Mouse (Mus musculus) thymus, postnatal 14 days (tissue): ENCODE results near the gene Scrn3.

Experiments used
- DNase-seq: peaks from one replicate; pipeline ENCODE4 v3.0.0; 2021

The Scrn3 gene

DNA sequence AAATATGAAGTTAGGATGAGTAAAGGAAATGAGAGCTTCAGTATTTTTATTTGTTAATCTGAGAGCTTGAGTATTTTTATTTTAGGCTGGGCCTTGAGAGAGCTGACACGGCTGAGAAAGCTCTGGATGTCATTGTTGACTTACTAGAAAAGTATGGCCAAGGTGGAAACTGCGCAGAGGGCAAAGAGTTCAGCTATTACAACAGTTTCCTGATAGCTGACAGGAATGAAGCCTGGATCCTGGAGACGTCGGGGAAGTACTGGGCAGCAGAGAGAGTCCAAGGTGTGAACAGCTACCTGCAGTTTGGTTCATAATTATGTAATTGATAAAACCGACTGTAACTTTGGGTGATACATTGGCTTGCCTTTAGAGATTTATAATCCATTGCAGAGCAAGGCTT lies 6.8 kb downstream of the Scrn3 start:
- no peak for DNase-seq

DNA sequence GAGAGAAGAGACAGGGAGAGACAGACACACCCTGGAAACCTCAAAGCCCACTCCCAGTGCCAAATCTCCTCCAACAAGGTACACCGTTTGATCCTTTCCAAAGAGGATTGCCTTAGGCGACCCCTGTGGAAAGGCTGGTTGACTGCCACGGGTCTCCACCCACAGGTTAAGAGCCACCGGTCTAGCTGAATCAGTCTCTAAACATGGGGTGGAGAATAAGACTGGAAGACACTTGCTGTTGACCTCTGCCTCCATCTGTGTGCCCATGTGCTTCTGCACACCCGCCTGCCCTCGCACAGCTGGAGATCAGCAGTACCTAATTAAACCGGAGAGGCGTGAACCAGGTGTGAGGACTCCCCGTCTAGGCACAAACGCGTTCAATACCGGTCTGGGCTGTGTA lies 10.6 kb downstream of the Scrn3 start:
- DNase-seq = no peak

DNA sequence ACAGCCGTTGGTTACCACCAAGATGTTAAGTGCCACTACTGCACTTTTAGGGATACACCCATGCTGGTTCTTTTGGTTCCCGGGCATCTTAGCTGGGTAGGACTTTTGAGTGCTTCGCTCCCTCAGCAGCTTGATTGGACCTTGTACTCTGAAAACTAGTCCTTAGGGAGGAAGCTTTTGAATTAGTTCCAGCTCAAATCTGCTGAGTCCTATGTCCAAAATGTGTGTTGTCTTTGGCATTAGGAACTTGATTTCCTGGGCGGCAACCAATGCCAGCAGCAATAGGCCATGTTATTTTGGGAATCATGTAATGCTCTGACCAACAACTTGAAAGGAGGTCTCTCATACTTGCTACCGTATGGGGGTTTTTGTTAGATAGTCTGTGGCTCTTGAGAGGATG lies 13.5 kb downstream of the Scrn3 start:
- DNase-seq = no peak

- no peak for DNase-seq
Observed at GRCm38 (mm10) chr2:73335949-73336348, 23.5 kb downstream of the Scrn3 start.

DNA sequence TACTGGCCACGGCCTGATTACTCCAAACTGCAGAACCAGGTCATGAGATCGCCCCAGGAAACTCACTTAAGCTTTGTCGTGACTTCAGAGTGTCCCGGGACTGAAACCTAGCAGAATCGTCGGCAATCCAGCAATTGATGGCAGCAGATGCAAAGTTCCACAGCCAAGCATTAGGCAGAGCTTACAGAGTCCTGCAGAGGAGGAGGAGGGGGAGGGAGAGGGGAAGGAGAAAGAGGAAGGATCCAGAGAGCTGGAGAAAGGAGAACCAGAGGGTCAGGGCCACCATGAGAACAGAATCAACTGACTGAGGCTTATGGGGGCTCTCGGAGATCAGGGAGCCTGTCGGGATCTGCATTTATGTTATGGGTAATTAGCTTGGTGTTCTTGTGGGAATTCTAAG lies 26.0 kb downstream of the Scrn3 start:
- DNase-seq = no peak

DNA sequence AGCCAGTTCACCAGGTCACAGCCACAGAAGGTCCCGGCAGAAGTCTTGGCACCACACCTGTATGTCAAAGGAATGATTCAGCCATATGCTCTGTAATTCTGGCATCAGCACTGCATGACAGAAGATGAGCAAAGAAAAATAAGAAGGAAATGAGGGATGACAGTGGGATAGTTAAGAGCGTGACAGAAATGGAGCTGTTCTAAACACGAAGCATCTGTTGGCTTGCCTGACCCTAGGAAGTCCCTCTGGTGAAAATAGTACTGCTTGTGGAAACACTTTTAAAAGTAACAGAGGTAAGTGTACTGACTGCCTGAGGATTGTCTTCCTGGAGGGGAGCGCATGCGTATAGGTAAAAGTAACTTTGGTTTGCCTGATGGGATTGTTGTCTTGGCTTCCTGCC lies 31.3 kb downstream of the Scrn3 start:
- no peak for DNase-seq

DNA sequence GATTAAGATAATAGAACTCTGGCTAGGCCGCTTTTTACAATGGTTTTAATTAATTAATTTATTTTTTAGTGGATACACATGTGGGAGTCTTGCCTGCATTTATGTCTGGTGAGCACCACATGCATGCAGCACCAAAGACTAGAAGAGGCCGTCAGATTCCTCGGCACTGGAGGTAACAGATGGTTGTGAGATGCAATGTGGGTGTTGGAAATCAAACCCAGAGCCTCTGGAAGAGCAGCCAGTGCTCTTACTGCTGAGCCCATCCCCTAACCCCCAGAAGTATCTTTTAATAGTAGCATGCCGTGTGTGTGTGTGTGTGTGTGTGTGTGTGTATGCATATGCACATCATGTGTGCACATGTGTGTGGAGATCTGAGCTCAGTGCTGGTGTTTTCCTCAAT lies 32.8 kb downstream of the Scrn3 start:
- no peak for DNase-seq

DNA sequence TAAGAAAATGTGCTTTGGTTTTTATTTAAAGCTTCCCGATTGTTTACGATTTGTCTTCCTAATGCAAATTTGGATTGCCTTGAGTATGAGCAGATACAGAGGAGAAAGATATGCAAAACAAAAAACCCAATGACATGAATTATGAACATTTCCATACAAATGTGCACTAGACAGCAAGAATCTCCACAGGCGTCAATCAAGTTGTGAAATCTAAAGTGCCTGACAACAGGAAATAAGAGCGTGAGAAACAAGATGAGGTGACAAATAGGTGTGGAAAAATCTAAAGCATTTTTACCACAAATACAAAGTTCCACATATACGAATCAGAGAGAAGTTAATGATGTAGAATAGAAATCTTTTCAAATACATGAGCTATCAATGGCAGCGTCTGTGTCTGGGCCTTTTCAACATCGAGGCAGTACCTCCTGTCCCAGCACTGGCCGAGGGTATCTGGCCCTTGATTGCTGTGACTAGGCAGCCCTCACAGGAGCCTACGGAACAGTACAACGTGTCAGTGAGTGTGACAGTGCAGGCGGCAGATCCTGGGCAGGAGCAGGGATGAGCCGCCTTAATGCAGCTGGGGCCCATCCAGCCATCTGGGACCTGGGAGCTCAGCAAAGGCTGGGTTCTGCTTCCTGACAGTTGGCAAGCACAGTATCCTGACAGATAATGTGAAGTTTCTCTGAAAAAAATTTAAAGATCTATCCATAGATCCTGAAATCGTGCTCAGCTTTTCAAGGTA lies 34.1 kb downstream of the Scrn3 start:
- DNase-seq = no peak

GRCm38 (mm10) chr2:73347136-73347535 lies 34.7 kb downstream of the Scrn3 start:
- no peak for DNase-seq

GRCm38 (mm10) chr2:73347766-73348165 lies 35.4 kb downstream of the Scrn3 start:
- DNase-seq = no peak

DNA sequence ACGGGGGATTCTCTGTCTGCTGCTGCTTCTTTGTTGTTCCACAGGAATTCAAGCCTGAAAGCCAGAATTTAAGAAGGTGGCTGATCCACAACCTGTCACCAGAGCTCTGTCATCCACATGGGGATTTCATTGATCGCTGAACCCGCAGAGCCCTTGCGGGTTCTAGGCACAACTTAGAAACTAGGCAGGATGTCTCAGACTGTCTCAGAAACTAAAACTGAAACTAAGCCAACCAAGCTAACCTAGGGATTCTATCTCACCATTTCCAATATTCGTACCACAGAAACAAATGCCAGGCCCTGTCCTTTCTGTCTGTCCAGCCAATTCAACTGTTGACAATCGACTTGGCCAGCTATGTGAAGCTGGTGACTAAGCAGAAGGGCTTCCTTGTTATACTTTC lies 35.8 kb downstream of the Scrn3 start:
- no peak for DNase-seq

- DNase-seq = no peak
Observed at GRCm38 (mm10) chr2:73351496-73351895, 39.1 kb downstream of the Scrn3 start.

- DNase-seq = no peak
Observed at GRCm38 (mm10) chr2:73351927-73352374, 39.5 kb downstream of the Scrn3 start.

DNA sequence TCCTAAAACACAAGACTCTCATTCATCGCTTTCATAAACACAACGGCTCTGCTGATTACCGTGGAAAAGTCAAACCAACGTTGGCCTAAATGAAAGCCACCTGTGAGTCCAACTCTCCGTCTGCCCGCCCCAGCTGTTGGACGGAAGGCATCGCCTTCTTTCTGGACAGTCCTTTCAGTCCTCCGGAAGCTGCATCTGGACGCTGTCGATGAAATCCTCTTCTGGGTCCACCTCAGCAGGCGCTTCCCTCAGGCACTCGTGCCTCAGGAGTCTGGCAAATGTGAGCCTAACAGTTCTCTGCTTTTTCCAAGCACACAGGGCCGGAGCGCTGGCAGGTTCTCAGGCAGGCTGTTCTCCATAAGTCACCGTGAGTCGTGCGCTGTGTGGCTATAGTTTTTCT lies 44.6 kb downstream of the Scrn3 start:
- no peak for DNase-seq

DNA sequence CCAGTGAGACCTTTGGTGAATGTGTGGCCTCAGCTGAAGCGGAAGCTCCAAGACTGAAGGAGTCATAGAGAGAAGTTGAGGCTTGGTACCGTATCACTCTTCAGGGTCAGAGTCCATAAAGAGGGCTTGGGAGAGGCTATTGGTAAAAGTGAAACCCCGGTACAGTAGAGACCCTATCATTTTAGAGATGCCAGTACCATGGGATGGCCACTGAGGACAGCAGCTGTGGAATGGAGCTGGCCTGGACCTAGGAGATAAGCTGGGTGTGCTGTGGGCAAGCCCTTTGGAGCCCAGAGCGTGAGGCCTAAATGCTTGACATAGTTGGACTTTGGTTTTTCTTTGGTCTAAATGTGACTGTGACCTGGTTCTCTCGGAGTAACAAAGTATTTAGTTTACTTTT lies 47.5 kb downstream of the Scrn3 start:
- DNase-seq = no peak

- DNase-seq = no peak
Observed at GRCm38 (mm10) chr2:73360536-73360935, 48.1 kb downstream of the Scrn3 start.

DNA sequence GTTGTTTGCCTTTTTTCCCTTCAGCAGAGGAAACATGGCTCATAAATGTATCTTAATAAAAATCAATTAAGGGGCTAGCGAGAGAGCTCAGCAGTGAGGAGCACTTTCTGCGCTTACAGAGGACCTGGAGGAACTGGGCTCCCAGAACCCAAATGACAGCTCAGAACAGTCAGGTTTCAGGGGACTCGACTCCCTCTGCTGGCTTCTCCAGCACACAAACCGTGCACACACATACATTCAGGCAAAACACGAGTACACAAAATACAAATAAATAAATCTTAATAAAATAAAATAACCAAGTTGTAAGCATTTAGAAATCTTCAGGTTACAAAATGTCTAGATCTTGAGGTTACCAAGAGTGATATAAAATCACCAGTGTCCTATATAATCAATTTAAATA lies 51.0 kb downstream of the Scrn3 start:
- DNase-seq = no peak

DNA sequence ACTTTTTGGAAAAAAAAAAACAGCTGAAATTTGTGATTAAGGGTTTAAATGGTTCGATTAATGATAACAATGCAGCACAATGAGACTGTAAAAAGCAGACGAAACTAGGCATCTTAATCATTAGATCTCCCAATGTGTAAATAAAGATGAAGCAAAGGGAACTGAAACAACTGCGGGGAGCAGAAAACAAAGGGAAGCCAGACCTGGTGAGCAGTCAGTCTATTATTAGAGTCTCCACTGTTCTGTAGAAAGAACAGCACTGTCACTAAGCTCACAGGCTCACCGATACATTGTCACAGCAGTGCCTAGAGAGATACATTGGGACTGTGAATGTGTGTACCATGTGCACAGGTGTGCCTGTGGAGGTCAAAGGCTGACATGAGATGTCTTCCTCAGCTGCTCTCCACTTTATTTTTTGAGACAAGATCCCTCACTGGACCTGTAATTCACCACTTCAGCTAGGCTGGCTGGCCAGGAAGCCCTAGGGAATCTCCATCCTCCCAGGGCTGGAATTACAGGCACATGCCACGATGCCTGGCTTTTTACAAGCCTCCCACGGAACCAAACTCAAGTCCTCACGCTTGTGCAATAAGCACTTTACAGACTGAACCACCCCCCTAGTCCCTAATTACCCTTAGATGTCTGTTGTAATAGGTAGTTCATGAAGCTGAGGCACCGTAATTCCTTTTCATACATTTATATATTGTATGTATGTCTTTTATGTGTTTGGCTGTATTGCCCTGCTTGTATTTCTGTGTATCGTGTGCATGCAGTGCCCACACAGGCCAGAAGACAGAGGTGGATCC lies 59.3 kb downstream of the Scrn3 start:
- no peak for DNase-seq

DNA sequence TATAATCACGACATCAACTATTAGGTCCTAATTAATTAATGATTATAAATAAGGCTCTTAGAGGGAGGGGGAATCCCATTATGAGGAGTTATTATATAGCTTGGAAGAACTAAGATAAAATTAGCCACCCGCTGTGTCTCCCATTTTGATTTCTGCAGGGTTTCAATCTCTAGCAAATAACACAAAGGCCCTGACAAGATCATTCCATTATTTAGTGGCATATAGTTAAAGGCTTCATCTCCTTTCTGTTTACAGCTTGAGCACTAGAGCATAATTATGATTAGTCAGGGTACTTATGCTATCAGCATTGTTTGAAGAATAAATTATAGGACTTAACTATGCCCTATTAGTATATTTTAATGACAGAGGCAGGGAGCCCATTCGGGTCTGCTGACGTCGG lies 65.9 kb downstream of the Scrn3 start:
- DNase-seq = no peak

- no peak for DNase-seq
Observed at GRCm38 (mm10) chr2:73379656-73380055, 67.3 kb downstream of the Scrn3 start.

DNA sequence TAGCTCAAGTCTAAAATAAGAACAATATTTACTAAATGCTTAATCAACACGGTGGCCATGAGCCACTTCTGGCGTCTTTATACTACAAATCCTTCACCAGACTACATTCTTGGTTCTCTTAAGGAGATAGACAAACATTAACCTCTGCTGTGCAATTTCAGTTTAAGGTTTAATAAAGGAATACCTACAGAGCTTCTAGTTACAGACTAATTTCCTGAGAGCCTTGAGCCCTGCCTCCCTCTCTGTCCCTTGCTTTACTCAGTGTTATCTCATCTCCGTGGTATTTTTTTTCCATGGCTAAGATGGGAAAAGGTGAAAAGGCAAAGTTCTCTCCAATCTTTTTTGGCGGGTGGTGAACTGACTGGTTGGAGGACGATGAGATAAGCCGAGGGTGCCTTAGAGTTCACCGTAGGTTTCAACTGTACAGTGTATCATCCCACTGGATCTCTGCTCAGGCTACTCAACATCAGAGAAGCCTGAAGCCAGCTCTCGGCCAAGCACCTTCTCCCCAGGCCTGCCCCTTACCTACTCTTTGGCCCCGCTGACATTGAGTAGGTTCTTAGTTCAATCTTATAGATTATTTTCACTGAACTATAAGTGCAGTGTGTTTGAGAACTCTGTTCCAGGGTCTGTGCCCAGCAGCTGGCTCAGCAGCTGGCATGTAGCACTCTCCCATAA lies 68.0 kb downstream of the Scrn3 start:
- DNase-seq = no peak

DNA sequence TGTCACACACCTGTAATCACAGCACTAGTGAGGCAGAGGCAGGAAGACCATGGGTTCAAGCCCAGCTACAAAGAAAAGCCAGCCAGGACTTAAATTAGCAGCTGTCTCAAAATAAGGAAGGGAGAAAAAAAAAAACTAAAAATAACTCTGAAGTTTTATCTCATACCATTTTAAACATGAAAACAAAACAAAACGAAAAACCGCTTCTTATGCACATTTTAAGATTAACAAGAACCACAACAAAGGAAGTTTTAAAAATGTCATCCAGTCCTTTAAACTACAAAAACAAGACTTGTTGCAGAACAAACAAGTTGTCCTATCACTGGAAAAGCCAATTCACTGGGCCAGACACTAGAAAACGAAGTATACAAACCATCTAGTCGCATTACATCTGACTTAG lies 72.8 kb downstream of the Scrn3 start:
- peak; percentile 13 for DNase-seq

DNA sequence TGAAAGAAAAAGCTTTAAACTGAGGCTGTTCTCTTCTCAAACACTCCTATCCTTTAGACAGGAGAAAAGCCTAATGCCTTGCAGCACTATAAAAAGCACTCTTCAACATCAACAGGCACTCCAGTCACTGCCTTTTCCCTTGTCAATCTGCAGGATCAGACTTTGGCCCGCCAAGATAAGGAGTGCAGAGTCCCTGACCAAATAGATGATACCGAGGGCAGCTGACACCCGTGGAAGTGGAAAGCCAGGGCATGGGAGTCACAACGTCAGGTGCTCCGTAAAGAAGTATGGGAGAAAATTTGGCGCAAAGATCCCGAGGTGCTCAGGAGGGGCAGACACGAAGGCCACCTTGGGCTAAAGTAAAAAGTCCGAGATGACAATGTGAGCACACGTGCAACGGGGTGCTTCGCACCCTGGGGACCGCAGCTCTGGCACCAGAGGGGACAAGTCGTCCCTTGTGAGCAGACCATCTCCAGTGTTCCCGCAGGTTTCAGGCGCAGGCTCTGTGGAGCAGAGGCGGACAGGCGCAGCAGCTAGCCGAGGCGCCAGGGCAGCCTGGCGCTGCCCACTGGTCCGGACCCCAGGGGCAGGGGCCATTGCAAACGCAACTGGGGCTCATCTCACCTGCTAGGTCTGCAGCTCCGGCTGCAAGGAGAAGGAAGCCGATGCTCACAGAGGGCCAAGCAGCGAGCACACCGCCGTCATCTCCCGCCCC lies 73.4 kb downstream of the Scrn3 start:
- DNase-seq = no peak
